Mouse (Mus musculus) skeletal muscle tissue, adult 2 months (tissue): ENCODE measurements around the gene Gm49345.
A peak's percentile ranks its signal among the peaks of the same experiment; 100 is the strongest.
"Not testable (repeated sequence)": the region's sequence is repeated elsewhere in the genome, so short reads cannot be mapped to it uniquely, and the experiment has no call there.

Experiments
- DNase-seq: peaks from one replicate; pipeline ENCODE4 v3.0.0-alpha.2; 2012; ENCODE audit warnings: low read depth, low spot score

Gene Gm49345

DNA sequence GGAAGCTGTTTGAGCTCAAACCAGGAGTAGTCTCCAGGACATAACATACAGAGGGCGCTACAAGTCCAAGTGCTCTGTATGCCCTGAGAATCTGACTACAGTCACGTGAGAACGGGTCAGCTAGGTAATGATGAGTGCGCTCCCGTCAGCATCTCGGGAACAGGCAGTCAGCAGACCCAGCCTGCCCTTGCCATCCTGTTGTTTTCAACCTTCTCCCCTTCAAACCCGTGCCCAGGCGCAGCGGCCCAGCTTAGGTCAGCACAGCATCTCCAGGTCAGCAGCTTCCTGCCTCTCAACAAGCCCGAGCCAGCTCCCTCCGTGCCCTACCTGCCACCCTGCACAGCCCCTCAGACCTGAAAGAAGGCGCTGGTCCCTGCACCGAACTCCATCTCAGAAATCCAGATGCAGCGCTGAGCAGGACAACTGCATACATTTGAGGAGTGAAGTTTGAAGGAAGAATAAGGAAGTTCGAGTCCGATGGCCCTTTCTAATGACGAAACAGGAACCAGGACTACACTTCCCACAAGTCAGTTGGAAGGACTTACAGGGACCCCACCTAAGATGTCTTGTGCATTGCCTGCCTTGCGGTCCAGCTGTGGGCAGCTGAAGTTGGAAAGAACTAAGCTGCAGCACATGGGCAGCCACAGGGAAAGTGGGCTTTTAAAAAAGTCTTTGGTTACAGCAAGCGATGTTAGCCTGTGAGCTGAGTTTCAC is at the start of gene Gm49345, which contains the start of gene Zfp729a:
Gene Gm49345, minus strand, starts transcription at position 476 of the 714 bp plus-strand sequence.
Gene Zfp729a, minus strand, starts transcription at position 498 of the 714 bp plus-strand sequence.
- DNase-seq = peak; percentile 90

DNA sequence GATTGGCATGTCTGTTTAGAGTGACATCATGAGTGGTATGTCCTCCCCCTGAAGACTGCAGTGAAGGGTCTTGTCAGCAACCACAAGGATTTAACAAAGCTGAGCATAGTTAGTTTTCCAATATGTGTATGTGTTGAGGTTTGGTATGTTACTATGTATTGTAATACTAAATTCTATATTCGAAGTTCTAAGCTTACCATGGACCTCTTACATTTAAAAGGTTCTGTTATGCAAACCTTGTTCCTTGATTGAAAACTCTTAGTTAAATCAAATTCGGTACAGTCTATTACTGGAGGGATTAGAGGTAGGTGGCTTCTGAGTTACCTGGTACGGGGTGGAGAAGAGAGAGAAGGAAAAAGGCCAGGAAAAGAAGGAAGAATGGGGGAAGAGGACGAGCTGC is 49.4 kb upstream of the Gm49345 start, which contains the start of gene Zfp738:
Gene Zfp738, minus strand, starts transcription at position 101 of the 400 bp plus-strand sequence.
- DNase-seq = no peak

- DNase-seq = not testable (repeated sequence)
Measured at GRCm38 (mm10) chr13:67683841-67684240, 46.3 kb upstream of the Gm49345 start.

DNA sequence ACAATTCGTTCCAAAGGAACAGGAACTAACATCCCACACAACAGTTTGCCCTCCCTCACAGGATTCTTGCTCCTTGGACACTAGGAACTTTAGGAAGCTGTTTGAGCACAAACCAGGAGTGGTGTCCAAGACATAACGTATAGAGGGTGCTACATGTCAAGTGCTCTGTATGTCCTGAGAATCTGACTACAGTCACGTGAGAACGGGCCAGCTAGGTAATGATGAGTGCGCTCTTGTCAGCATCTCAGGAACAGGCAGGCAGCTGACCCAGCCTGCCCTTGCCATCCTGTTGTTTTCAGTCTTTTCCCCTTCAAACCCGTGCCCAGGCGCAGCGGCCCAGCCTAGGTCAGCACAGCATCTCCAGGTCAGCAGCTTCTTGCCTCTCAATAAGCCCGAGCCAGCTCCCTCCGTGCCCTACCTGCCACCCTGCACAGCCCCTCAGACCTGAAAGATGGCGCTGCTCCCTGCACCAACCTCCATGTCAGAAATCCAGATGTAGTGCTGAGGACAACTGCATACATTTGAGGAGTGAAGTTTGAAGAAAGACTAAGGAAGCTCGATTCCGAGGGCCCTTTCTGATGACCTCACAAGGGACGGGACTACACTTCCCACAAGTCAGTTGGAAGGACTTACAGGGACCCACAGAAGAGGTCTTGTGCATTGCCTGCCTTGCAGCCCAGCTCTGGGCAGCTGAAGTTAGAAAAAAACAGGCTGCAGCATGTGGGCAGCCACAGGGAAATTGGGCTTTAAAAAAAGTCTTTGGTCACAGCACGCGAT is 45.6 kb upstream of the Gm49345 start:
- DNase-seq = peak; percentile 85

DNA sequence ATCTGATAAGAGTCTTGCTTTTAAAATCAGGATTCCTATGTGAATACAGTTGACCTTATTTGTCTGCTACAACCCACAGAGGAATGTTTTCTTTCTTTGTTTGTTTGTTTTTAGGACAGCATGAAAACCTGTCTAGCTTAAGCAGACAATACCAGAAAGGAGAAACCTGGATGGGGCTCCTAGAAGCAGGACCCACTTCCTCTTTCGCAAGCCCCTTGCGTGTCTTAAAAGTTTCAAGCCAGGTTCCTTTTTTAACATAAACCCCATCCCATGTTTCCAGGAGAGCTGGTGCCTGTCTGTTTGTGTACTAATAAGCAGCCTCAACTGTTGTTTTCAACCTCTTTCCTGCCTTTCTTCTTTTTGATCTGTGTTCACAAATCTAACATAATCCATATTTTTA is 37.3 kb upstream of the Gm49345 start:
- DNase-seq = no peak

DNA sequence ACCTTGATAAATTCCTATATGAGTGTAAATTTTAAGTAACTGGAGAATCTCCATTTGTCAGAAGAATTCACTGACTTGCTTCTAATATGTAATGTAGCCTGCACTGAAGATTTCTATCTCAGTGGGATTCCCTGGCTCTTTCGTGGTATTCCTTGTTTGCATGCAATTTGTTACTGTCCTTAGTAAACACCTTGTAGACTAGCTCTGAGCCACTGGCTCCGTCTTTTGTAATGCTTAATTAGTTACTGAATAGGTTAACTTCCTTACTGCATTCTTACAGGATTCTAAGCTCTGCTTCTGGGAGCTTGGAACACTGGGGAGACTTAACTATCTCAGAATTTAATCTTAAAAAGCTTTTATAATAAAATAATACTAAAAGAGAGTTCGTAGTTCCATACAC is 14.9 kb upstream of the Gm49345 start:
- DNase-seq = no peak

DNA sequence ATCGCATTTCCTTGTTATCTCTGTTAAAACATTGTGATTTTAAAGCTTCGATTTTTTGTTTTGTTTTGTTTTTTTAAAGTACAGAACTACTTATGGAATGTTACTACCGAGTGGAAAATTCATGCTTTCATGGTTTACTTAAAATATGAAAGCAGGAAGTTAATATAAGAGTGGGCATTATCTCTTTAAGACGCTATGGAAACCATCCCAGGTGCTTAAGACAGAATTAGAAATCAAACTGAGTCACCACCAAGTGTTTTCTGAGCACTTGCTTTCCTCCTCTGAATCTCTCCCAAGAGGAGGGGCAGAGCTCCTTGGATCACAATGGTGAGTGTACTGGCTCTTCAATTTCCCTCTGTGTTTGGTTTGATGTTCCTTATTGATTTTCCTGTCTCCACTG is 27.5 kb downstream of the Gm49345 start:
- no peak for DNase-seq

- DNase-seq = peak; percentile 84
Measured at GRCm38 (mm10) chr13:67609066-67609876, 28.3 kb downstream of the Gm49345 start, which contains the start of gene Zfp729b. Zfp729b (minus strand) TSS chr13:67609707.

- DNase-seq = no peak
Measured at GRCm38 (mm10) chr13:67572591-67573189, 64.9 kb downstream of the Gm49345 start.

DNA sequence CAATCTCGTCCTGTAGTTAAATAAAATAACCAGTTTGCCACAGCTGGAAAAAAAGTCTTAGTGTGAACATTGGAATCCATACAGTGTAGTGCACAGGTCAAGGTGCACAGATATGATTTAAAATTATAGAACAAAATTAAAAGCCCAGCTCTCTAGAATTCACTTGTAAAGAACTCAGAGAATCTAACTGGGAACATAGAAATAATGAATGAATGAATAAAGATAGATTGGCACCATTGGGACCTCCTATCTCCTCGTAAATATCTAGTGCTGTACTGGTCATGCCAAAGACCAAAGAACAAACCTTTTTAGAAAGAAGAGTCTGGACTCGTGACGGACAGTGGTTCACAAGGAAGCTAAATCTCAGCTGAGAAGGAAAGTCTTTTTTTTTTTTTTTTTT is 83.8 kb downstream of the Gm49345 start, which contains the start of gene Zfp748:
Gene Zfp748, minus strand, starts transcription at position 101 of the 400 bp plus-strand sequence.
- DNase-seq = no peak

DNA sequence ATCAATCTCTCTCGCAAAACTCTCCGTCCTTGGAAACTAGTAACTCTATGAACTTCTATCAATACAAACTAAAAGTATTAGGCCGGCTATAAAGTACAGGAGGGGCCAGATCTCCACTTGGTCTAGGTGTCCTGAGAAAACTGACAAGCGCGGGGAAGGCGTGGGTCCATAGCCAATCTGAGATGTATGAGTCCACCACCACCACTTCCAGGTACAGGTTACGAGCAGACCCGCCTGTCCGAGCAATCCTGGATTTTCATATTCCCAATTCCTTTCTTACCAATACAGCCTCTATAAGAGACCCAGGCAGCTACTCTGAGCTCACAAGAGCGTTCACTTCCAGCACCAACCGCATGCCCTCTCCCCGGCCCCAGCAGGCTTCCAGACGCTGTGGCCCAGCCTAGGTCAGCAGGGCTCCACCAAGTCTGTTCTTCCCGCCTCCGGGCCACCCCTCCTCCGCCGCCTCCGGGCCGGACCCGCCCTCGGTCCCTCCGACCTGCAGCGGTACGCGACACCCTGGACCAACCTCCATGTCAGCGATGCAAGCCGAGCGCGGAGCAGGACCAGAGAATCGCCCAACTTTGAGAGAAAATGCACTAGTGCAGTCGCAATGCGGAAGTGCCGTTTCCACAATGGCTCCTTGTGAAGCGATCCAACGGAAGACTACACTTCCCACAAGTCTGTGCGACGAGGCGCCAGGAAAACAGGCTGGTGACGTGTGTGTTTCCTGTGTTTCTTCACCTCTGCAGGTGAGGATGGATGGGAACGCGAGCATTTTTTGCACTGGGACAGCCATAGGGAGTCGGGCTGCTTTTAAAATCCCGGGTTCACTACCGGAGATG is 84.8 kb downstream of the Gm49345 start:
- peak; percentile 68 for DNase-seq

DNA sequence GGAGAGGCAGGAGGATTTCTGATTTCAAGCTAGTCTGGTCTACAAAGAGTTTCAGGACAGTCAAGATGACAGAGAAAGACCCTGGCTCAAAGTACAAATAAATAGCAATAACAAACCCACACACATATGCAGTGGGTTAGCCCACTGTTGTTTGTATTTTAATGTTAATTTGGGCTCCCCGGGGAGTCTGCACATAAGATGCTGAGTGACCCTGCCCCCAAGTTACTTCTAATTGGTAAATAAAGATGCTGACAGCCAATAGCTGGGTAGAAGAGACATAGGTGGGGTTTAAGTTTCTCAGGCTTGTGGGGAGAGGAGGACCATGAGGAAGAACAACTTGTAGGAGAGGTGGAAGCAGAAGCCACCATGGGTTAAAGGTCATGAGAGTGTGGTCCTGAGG is 91.6 kb downstream of the Gm49345 start:
- DNase-seq = no peak
